Mouse (Mus musculus): ENCODE results near the gene Gm10134. TPM values are rescaled to one million over a fixed set of nuclear protein-coding genes. Genes with fewer than 3 reads are reported as not detected.
"Not testable (repeated sequence)": the region's sequence is repeated elsewhere in the genome, so short reads cannot be mapped to it uniquely, and the experiment has no call there.

Gene Gm10134
- polyA plus RNA-seq, 2 experiments, result not detected

- Histone ChIP-seq H3K4me2 (ENCODE audit: low read depth) (no peak overlapping the region), H3K9ac (replicated peaks) (no peak overlapping the region), H3K27me3 (ENCODE audit: control insufficient read depth, insufficient read depth, low read length) (no peaks in the 10 kb centered on the region), H3K36me3 (replicated peaks; ENCODE audit: control insufficient read depth, insufficient read depth, low read depth) (no peaks in the 10 kb centered on the region), H3K9me3 (ENCODE audit: control insufficient read depth, low read length) (no peaks in the 10 kb centered on the region), H3K27ac (no peak overlapping the region), H3K4me3 (ENCODE audit: insufficient read depth in 1 of 2, low read depth in 2 of 2, low read length in 2 of 2) (no peak overlapping the region), H3K4me1 (replicated peaks; ENCODE audit: control insufficient read depth in 2 of 2, insufficient read depth in 2 of 2, low read length in 1 of 2) (no peaks in the 10 kb centered on the region)
- DNase-seq (ENCODE audit: low read depth in 3 of 3, low spot score in 3 of 3), result no peak
- no peak for ATAC-seq (ENCODE audit: insufficient read depth)
- TF ChIP-seq CTCF (IDR thresholded peaks at IDR 0.05; ENCODE audit: low read depth) (no peak), EP300 (IDR thresholded peaks at IDR 0.05; ENCODE audit: low read depth) (no peak)
- 76% methylated on average over 13 of the region's 13 CpGs for WGBS (ENCODE audit: insufficient replicate concordance)
Measured at GRCm38 (mm10) chr2:28504676-28505075, 1.2 kb upstream of the Gm10134 start.

GRCm38 (mm10) chr2:28506291-28506690 lies 396 bp downstream of the Gm10134 start:
- H3K4me3 ChIP-seq (ENCODE audit: insufficient read depth in 1 of 2, low read depth in 2 of 2, low read length in 2 of 2), result no peak overlapping the region
- H3K27ac ChIP-seq, result no peak overlapping the region
- DNase-seq (ENCODE audit: low read depth in 3 of 3, low spot score in 3 of 3) (no peak), ATAC-seq (ENCODE audit: insufficient read depth) (no peak)
- no peaks in the 10 kb centered on the region for H3K4me1 ChIP-seq (replicated peaks; ENCODE audit: control insufficient read depth in 2 of 2, insufficient read depth in 2 of 2, low read length in 1 of 2)
- H3K27me3 ChIP-seq (ENCODE audit: control insufficient read depth, insufficient read depth, low read length), result no peaks in the 10 kb centered on the region; the same call in 1 of the 2 replicates
- TF ChIP-seq EP300 (IDR thresholded peaks at IDR 0.05; ENCODE audit: low read depth) (no peak), CTCF (IDR thresholded peaks at IDR 0.05; ENCODE audit: low read depth) (no peak)
- WGBS (ENCODE audit: insufficient replicate concordance), result 66% methylated on average over 6 of the region's 6 CpGs
- H3K9me3 ChIP-seq (ENCODE audit: control insufficient read depth, low read length), result no peaks in the 10 kb centered on the region
- no peak overlapping the region for H3K4me2 ChIP-seq (ENCODE audit: low read depth)
- H3K9ac ChIP-seq (replicated peaks), result no peak overlapping the region
- no peaks in the 10 kb centered on the region for H3K36me3 ChIP-seq (replicated peaks; ENCODE audit: control insufficient read depth, insufficient read depth, low read depth)

GRCm38 (mm10) chr2:28511600-28511999 lies 5.7 kb downstream of the Gm10134 start:
- ATAC-seq (ENCODE audit: insufficient read depth); DNase-seq (ENCODE audit: low read depth in 3 of 3, low spot score in 3 of 3); H3K4me1 ChIP-seq (replicated peaks; ENCODE audit: control insufficient read depth in 2 of 2, insufficient read depth in 2 of 2, low read length in 1 of 2); H3K27ac ChIP-seq; H3K9ac ChIP-seq (replicated peaks); H3K36me3 ChIP-seq (replicated peaks; ENCODE audit: control insufficient read depth, insufficient read depth, low read depth); H3K9me3 ChIP-seq (ENCODE audit: control insufficient read depth, low read length); H3K4me3 ChIP-seq (ENCODE audit: insufficient read depth in 1 of 2, low read depth in 2 of 2, low read length in 2 of 2); H3K4me2 ChIP-seq (ENCODE audit: low read depth): not testable (repeated sequence)
- H3K27me3 ChIP-seq (ENCODE audit: control insufficient read depth, insufficient read depth, low read length), result peaks cover 22% of the 10 kb centered on the region
- peak; percentile 35 for TF ChIP-seq CTCF (IDR thresholded peaks at IDR 0.05; ENCODE audit: low read depth)
- WGBS (ENCODE audit: insufficient replicate concordance), result 37% methylated on average over 5 of the region's 5 CpGs

- under 1% methylated on average over 55 of the region's 71 CpGs for WGBS (ENCODE audit: insufficient replicate concordance)
- Histone ChIP-seq H3K27ac (no peak within 1 kb of the TSS), H3K4me3 (ENCODE audit: insufficient read depth in 1 of 2, low read depth in 2 of 2, low read length in 2 of 2) (peak within 1 kb of the TSS; percentile 38 to 51), H3K4me2 (ENCODE audit: low read depth) (peak within 1 kb of the TSS; percentile 60), H3K9me3 (ENCODE audit: control insufficient read depth, low read length) (no peaks in the 10 kb centered on the region), H3K4me1 (replicated peaks; ENCODE audit: control insufficient read depth in 2 of 2, insufficient read depth in 2 of 2, low read length in 1 of 2) (0 out of 4 replicates have a peak, but pooled peaks cover 0 to 3% of the 10 kb centered on the region in 2 experiments), H3K9ac (replicated peaks) (no peak within 1 kb of the TSS), H3K27me3 (ENCODE audit: control insufficient read depth, insufficient read depth, low read length) (peaks cover 22% of the 10 kb centered on the region), H3K36me3 (replicated peaks; ENCODE audit: control insufficient read depth, insufficient read depth, low read depth) (no peaks in the 10 kb centered on the region)
- DNase-seq (ENCODE audit: low read depth in 3 of 3, low spot score in 3 of 3), result no peak
- ATAC-seq (ENCODE audit: insufficient read depth), result peak; percentile 31; the same call in 1 of the 2 replicates
- no peak for TF ChIP-seq CTCF (IDR thresholded peaks at IDR 0.05; ENCODE audit: low read depth)
- no peak for TF ChIP-seq EP300 (IDR thresholded peaks at IDR 0.05; ENCODE audit: low read depth)
Measured at GRCm38 (mm10) chr2:28512798-28513401, 7.0 kb downstream of the Gm10134 start, which contains the start of gene Ralgds. TSS of gene Ralgds (plus strand) at chr2:28513125.

- no peak overlapping the region for H3K9ac ChIP-seq (replicated peaks)
- H3K27me3 ChIP-seq (ENCODE audit: control insufficient read depth, insufficient read depth, low read length), result peaks cover 22% of the 10 kb centered on the region
- H3K27ac ChIP-seq, result no peak overlapping the region
- H3K4me3 ChIP-seq (ENCODE audit: insufficient read depth in 1 of 2, low read depth in 2 of 2, low read length in 2 of 2), result peak overlapping the region; percentile 38 to 51
- H3K4me1 ChIP-seq (replicated peaks; ENCODE audit: control insufficient read depth in 2 of 2, insufficient read depth in 2 of 2, low read length in 1 of 2), result 0 out of 4 replicates have a peak, but pooled peaks cover 0 to 3% of the 10 kb centered on the region in 2 experiments
- WGBS (ENCODE audit: insufficient replicate concordance), result 6% methylated on average over 47 of the region's 47 CpGs
- H3K9me3 ChIP-seq (ENCODE audit: control insufficient read depth, low read length), result no peaks in the 10 kb centered on the region
- no peak for DNase-seq (ENCODE audit: low read depth in 3 of 3, low spot score in 3 of 3)
- TF ChIP-seq CTCF (IDR thresholded peaks at IDR 0.05; ENCODE audit: low read depth), result no peak
- TF ChIP-seq EP300 (IDR thresholded peaks at IDR 0.05; ENCODE audit: low read depth), result no peak
- peak overlapping the region; percentile 60 for H3K4me2 ChIP-seq (ENCODE audit: low read depth)
- no peak for ATAC-seq (ENCODE audit: insufficient read depth)
- H3K36me3 ChIP-seq (replicated peaks; ENCODE audit: control insufficient read depth, insufficient read depth, low read depth), result no peaks in the 10 kb centered on the region
Measured at GRCm38 (mm10) chr2:28513431-28514370, 7.8 kb downstream of the Gm10134 start.
